Mouse (Mus musculus) bone marrow, adult 2 months (tissue): ENCODE data around the gene Sh3bp5. TPM values are rescaled to one million over a fixed set of nuclear protein-coding genes. Genes with fewer than 3 reads are reported as not detected.
A peak's percentile ranks its signal among the peaks of the same experiment; 100 is the strongest.

Source experiments
- H3K27ac ChIP-seq: fragments of 200-500 bp; 2 replicates; pipeline ENCODE4 v1.5.1; 2012; ENCODE audit warnings: low read depth, mild to moderate bottlenecking, control low read depth, inconsistent platforms, low read length; ENCODE audit not compliant: control insufficient read depth, poor library complexity, insufficient read depth
- H3K4me1 ChIP-seq: fragments of 200-500 bp; 2 replicates; pipeline ENCODE4 v1.6.1; 2011; ENCODE audit warnings: low read length; ENCODE audit not compliant: control insufficient read depth, insufficient read depth
- H3K4me3 ChIP-seq: fragments of 200-500 bp; replicated peaks from 2 replicates; pipeline ENCODE3; 2011; ENCODE audit warnings: mild to moderate bottlenecking, low read depth, low read length, control low read depth; ENCODE audit not compliant: control insufficient read depth
- CTCF ChIP-seq: fragments of 200-500 bp; IDR thresholded peaks from 2 replicates; pipeline ENCODE4 v1.5.1; 2011; ENCODE audit warnings: low read length, control low read depth; ENCODE audit not compliant: control insufficient read depth, insufficient read depth
- POLR2A ChIP-seq: fragments of 200-500 bp; IDR thresholded peaks from 2 replicates; pipeline ENCODE4 v1.6.1; 2011; ENCODE audit warnings: low read depth, mild to moderate bottlenecking, control low read depth, low read length, borderline replicate concordance; ENCODE audit not compliant: control insufficient read depth
- WGBS: fragments of 180-500 bp; shearing (Covaris S2); methylation state at CpG from one replicate; pipeline ENCODE4 v1.1.7; 2018; 5-methylcytosine and 5-hydroxymethylcytosine counted together
- polyA plus RNA-seq: library from polyadenylated mRNA; stranded (reverse); fragments of >200 nt; gene quantifications from 2 replicates; pipeline ENCODE4 v1.2.4, GENCODE M21; 2011; ENCODE audit warnings: low replicate concordance; ENCODE audit not compliant: missing spikeins, insufficient read depth, insufficient read length

Sh3bp5 gene
- polyA plus RNA-seq, 1 experiment: 24.0 TPM

GRCm38 (mm10) chr14:31429004-31429395 lies 6.9 kb downstream of the Sh3bp5 start:
- Histone ChIP-seq H3K4me3 (no peak overlapping the region), H3K4me1 (peaks cover 4% of the 10 kb centered on the region; the same call in 1 of the 2 replicates), H3K27ac (no peak overlapping the region)
- 66% methylated on average over 5 of the region's 5 CpGs for WGBS
- TF ChIP-seq POLR2A: no peak
- TF ChIP-seq CTCF: no peak

GRCm38 (mm10) chr14:31428211-31429003 lies 7.5 kb downstream of the Sh3bp5 start:
- Histone ChIP-seq H3K4me1 (peaks cover 6% of the 10 kb centered on the region), H3K27ac (no peak overlapping the region), H3K4me3 (no peak overlapping the region)
- 54% methylated on average over 15 of the region's 15 CpGs for WGBS
- TF ChIP-seq POLR2A: no peak
- no peak for TF ChIP-seq CTCF

- WGBS: 34% methylated on average over 11 of the region's 11 CpGs
- Histone ChIP-seq H3K27ac (peak overlapping the region; percentile 80), H3K4me1 (peaks cover 18% of the 10 kb centered on the region), H3K4me3 (no peak overlapping the region)
- TF ChIP-seq POLR2A (no peak), CTCF (no peak)
Observed at GRCm38 (mm10) chr14:31422961-31423791, 12.7 kb downstream of the Sh3bp5 start.

GRCm38 (mm10) chr14:31422395-31422794 lies 13.5 kb downstream of the Sh3bp5 start:
- peaks cover 21% of the 10 kb centered on the region for H3K4me1 ChIP-seq

GRCm38 (mm10) chr14:31421509-31422295 lies 14.2 kb downstream of the Sh3bp5 start:
- H3K4me3 ChIP-seq: no peak overlapping the region
- WGBS: 75% methylated on average over 18 of the region's 18 CpGs
- peaks cover 21% of the 10 kb centered on the region for H3K4me1 ChIP-seq
- TF ChIP-seq POLR2A (no peak), CTCF (no peak)
- peak overlapping the region; percentile 80 for H3K27ac ChIP-seq

More at GRCm38 (mm10) chr14:31422395-31422794, 13.5 kb downstream of the Sh3bp5 start:
- H3K27ac ChIP-seq: peak overlapping the region; percentile 80
- TF ChIP-seq CTCF (no peak), POLR2A (no peak)
- WGBS: 57% methylated on average over 5 of the region's 5 CpGs
- H3K4me3 ChIP-seq: no peak overlapping the region

GRCm38 (mm10) chr14:31420985-31421384 lies 14.9 kb downstream of the Sh3bp5 start:
- Histone ChIP-seq H3K27ac (no peak overlapping the region), H3K4me1 (peaks cover 24% of the 10 kb centered on the region), H3K4me3 (no peak overlapping the region)
- no peak for TF ChIP-seq POLR2A
- no peak for TF ChIP-seq CTCF
- 76% methylated on average over 7 of the region's 7 CpGs for WGBS

- Histone ChIP-seq H3K27ac (peak overlapping the region; percentile 67), H3K4me1 (peaks cover 26% of the 10 kb centered on the region), H3K4me3 (no peak overlapping the region)
- WGBS: 77% methylated on average over 7 of the region's 7 CpGs
- no peak for TF ChIP-seq POLR2A
Observed at GRCm38 (mm10) chr14:31420562-31420961, 15.3 kb downstream of the Sh3bp5 start.

- H3K4me1 ChIP-seq: peaks cover 30% of the 10 kb centered on the region
- 67% methylated on average over 8 of the region's 8 CpGs for WGBS
- TF ChIP-seq CTCF (no peak), POLR2A (no peak)
- no peak overlapping the region for H3K4me3 ChIP-seq
- H3K27ac ChIP-seq: peak overlapping the region; percentile 67
Observed at GRCm38 (mm10) chr14:31420135-31420534, 15.7 kb downstream of the Sh3bp5 start.
